Mouse (Mus musculus) liver, embryonic 15.5 days (tissue): ENCODE measurements around the gene Tbl1x. TPM values are rescaled to one million over a fixed set of nuclear protein-coding genes. Genes with fewer than 3 reads are reported as not detected.

Experiments used
- ATAC-seq: fragments of 200-750 bp; cut with Nextera tagmentation; 2 replicates; pipeline ENCODE4 v1.8.0; 2017; ENCODE audit warnings: moderate number of reproducible peaks, mild to moderate bottlenecking, moderate library complexity; ENCODE audit not compliant: insufficient read depth
- H3K27ac ChIP-seq: fragments of 300-500 bp; sonication (generic); replicated peaks from 2 replicates; pipeline ENCODE4 v1.5.1; 2015; ENCODE audit warnings: mild to moderate bottlenecking, inconsistent platforms
- H3K27me3 ChIP-seq: fragments of 300-500 bp; sonication (generic); 2 replicates; pipeline ENCODE4 v1.6.1; 2015; ENCODE audit warnings: mild to moderate bottlenecking, inconsistent platforms
- H3K36me3 ChIP-seq: fragments of 300-500 bp; sonication (generic); replicated peaks from 2 replicates; pipeline ENCODE4 v1.6.1; 2015; ENCODE audit warnings: moderate library complexity, mild to moderate bottlenecking, inconsistent platforms
- H3K4me1 ChIP-seq: fragments of 300-500 bp; sonication (generic); replicated peaks from 2 replicates; pipeline ENCODE4 v1.6.1; 2015; ENCODE audit warnings: inconsistent platforms
- H3K4me2 ChIP-seq: fragments of 300-500 bp; sonication (generic); 2 replicates; pipeline ENCODE4 v1.6.1; 2015; ENCODE audit warnings: moderate library complexity, mild to moderate bottlenecking, inconsistent platforms
- H3K4me3 ChIP-seq: fragments of 300-500 bp; sonication (generic); replicated peaks from 2 replicates; pipeline ENCODE4 v1.5.1; 2015; ENCODE audit warnings: mild to moderate bottlenecking, inconsistent platforms
- H3K9ac ChIP-seq: fragments of 300-500 bp; sonication (generic); 2 replicates; pipeline ENCODE4 v1.6.1; 2015; ENCODE audit warnings: moderate library complexity, mild to moderate bottlenecking, inconsistent platforms
- H3K9me3 ChIP-seq: fragments of 300-500 bp; sonication (generic); replicated peaks from 2 replicates; pipeline ENCODE4 v1.6.1; 2016; ENCODE audit warnings: inconsistent platforms
- WGBS: fragments of 180-500 bp; shearing (Covaris S2); methylation state at CpG from one replicate; pipeline ENCODE4 v1.1.7; 2015; ENCODE audit warnings: mixed read lengths; ENCODE audit not compliant: insufficient replicate concordance; 5-methylcytosine and 5-hydroxymethylcytosine counted together
- polyA plus RNA-seq: library from polyadenylated mRNA; unstranded; fragments of >200 nt; fragmentation: Nextera tagmentation; extraction: Ambion mirVana; gene quantifications from 2 replicates; pipeline ENCODE4 v1.2.1, GENCODE M21; 2015

Tbl1x gene
- polyA plus RNA-seq, 1 experiment from 2014 or later = 15.7 TPM

- Histone ChIP-seq H3K27ac (no peak overlapping the region), H3K4me1 (no peaks in the 10 kb centered on the region), H3K4me3 (no peak overlapping the region), H3K9ac (no peak overlapping the region), H3K4me2 (no peak overlapping the region), H3K27me3 (no peaks in the 10 kb centered on the region), H3K9me3 (no peaks in the 10 kb centered on the region), H3K36me3 (peaks cover 3% of the 10 kb centered on the region; the same call in 1 of the 2 replicates)
- WGBS = 63% methylated on average over 3 of the region's 3 CpGs
- ATAC-seq = no peak
Observed at GRCm38 (mm10) chrX:77663276-77663675, 152.5 kb downstream of the Tbl1x start.

GRCm38 (mm10) chrX:77665030-77665429, 154.2 kb downstream of the Tbl1x start:
- WGBS = 54% methylated on average over 2 of the region's 2 CpGs
- H3K27me3 ChIP-seq = no peaks in the 10 kb centered on the region
- no peak overlapping the region for H3K9ac ChIP-seq
- H3K4me2 ChIP-seq = no peak overlapping the region
- no peak overlapping the region for H3K27ac ChIP-seq
- H3K4me1 ChIP-seq = no peaks in the 10 kb centered on the region
- ATAC-seq = no peak
- no peaks in the 10 kb centered on the region for H3K9me3 ChIP-seq
- 0 out of 2 replicates have a peak, but pooled peaks cover 3% of the 10 kb centered on the region for H3K36me3 ChIP-seq
- H3K4me3 ChIP-seq = no peak overlapping the region

- Histone ChIP-seq H3K27me3 (no peaks in the 10 kb centered on the region), H3K27ac (no peak overlapping the region)
- WGBS = 38% methylated on average over 1 of the region's 1 CpGs
Observed at GRCm38 (mm10) chrX:77666911-77667310, 156.1 kb downstream of the Tbl1x start.

GRCm38 (mm10) chrX:77667441-77667840, 156.6 kb downstream of the Tbl1x start:
- no peak overlapping the region for H3K4me3 ChIP-seq
- H3K27ac ChIP-seq = no peak overlapping the region
- no peaks in the 10 kb centered on the region for H3K9me3 ChIP-seq
- no peaks in the 10 kb centered on the region for H3K27me3 ChIP-seq
- H3K4me2 ChIP-seq = no peak overlapping the region
- no peaks in the 10 kb centered on the region for H3K4me1 ChIP-seq
- ATAC-seq = no peak
- no peaks in the 10 kb centered on the region for H3K36me3 ChIP-seq
- no peak overlapping the region for H3K9ac ChIP-seq

More at GRCm38 (mm10) chrX:77666911-77667310, 156.1 kb downstream of the Tbl1x start:
- H3K4me1 ChIP-seq = no peaks in the 10 kb centered on the region
- H3K9ac ChIP-seq = no peak overlapping the region
- no peak overlapping the region for H3K4me3 ChIP-seq
- no peaks in the 10 kb centered on the region for H3K36me3 ChIP-seq
- no peak for ATAC-seq
- H3K9me3 ChIP-seq = no peaks in the 10 kb centered on the region
- H3K4me2 ChIP-seq = no peak overlapping the region

GRCm38 (mm10) chrX:77669779-77670550, 159.2 kb downstream of the Tbl1x start:
- Histone ChIP-seq H3K4me2 (no peak overlapping the region), H3K4me1 (no peaks in the 10 kb centered on the region), H3K4me3 (no peak overlapping the region), H3K36me3 (no peaks in the 10 kb centered on the region), H3K9ac (no peak overlapping the region), H3K27me3 (no peaks in the 10 kb centered on the region), H3K27ac (no peak overlapping the region), H3K9me3 (no peaks in the 10 kb centered on the region)
- no peak for ATAC-seq
- WGBS = 43% methylated on average over 3 of the region's 3 CpGs
